Mouse (Mus musculus) layer of hippocampus, adult 11-12 months (tissue): ENCODE measurements at regions not wholly inside any gene's neighbourhood (a gene's known extent, or its start where the extent isn't known, plus 50 kb on each side); places are given as distances from the start of the nearest gene placed in this dataset.

ENCODE experiments used
- DNase-seq: peaks from one replicate; pipeline ENCODE4 v3.0.0; 2022; ENCODE audit warnings: low spot score

GRCm38 (mm10) chr6:102977122-102977521, 404.2 kb upstream of the Cntn3 start:
- no peak for DNase-seq

- no peak for DNase-seq
Observed at GRCm38 (mm10) chr6:103023326-103023725, 450.4 kb upstream of the Cntn3 start.

- DNase-seq, result peak; percentile 6
Observed at GRCm38 (mm10) chr6:103024006-103024405, 451.1 kb upstream of the Cntn3 start.

- peak; percentile 18 for DNase-seq
Observed at GRCm38 (mm10) chr6:103028150-103028549, 455.2 kb upstream of the Cntn3 start.

GRCm38 (mm10) chr6:103033418-103033817, 460.5 kb upstream of the Cntn3 start:
- no peak for DNase-seq

DNA sequence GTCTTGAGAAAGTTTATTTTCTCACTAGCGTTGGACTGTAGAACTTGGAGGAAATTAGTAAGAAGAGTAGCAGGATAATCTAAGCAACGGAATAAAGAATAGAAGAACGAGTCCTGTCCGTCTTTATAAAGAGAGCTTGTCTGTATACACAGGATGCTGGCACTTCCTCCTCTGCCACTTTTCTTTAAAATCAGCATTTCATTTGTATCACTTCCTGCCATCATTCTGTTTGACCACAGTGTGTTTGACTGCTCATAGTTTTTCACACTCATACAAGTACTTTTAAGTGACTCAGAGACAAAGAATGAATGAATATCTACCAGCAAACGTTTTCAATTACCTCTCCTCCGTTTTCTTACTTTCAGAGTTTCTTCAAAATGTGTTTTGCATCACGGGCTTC, 461.0 kb upstream of the Cntn3 start:
- no peak for DNase-seq

DNA sequence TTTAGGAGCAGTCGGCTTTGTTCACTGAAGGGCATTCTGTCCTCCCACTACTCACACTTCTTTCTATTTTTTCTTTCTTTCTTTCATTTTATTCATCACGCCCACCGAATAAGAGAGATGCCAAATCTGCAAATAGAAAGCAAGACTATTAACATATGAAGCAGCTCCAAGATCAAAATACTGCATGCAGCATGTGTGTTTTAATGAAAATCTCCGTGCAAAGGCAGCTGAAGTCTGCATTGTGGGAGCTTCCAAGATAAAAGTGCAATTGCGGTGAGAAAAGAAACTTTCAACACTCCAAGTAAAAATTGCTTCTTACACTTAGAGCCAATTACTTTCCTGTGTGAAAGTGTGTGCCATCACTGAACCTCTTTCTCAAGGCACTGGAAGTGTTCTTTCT, 449.8 kb upstream of the Chl1 start:
- DNase-seq, result peak; percentile 12

DNA sequence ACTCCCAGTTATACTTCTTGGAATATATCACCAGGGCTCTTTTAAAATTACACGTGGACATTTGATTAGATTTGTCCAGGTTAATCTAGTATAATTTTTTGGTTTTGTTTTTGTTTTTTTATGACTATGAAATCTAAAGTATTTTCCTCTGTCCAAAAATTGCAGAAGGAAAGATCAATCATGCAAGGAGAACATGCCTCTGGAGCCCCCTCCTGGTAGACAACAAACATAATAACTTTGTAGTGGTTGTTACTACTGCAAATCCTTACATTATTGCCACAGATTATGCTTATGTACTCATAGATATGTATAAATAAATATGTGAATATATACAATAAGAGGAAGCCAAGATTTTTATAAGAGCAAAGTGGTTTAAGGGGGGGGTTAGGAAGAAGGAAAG, 404.2 kb upstream of the Chl1 start:
- DNase-seq, result no peak

- DNase-seq, result no peak
Observed at GRCm38 (mm10) chr6:103119537-103119936, 390.8 kb upstream of the Chl1 start.

DNA sequence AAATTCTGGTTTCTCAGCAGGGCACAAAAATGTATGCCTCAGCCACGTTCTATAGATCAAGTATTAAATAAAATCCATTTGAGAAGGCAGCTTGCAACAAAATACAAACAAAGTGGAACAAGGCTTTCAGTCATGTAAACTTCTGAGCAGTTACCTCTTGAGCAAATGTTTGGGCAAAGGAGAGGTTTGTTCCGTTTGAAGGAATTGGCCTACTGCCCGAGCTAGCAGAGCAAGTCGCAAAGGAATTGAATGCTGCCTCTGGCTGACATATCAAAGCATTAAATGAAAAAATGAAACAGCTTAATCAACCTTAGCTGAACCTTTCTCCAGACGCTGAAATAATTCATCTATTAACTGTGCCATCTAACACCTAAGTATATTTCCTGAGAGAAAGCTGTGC, 369.5 kb upstream of the Chl1 start:
- no peak for DNase-seq

- DNase-seq, result no peak
Observed at GRCm38 (mm10) chr6:103177851-103178250, 332.5 kb upstream of the Chl1 start.

GRCm38 (mm10) chr6:103183355-103183754, 327.0 kb upstream of the Chl1 start:
- DNase-seq, result no peak

DNA sequence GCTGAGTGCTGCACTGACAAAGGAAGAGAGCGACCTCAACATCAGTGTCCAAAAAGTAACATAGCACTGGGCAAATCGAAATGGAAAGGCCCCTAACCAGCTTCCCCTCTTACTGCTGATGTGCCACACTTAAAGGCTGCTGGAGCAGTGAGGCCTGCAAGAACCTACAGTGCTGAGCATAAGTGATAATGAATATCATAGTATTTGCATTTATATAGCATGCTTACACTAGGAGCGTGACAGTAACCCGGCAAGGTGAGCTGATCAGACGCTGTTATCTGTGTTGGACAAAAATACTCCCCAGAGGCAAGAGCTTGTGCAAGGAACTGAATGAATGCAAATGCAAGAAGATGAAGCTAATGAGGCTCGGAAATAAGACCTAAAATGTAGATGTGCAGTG, 313.5 kb upstream of the Chl1 start:
- DNase-seq, result no peak

DNA sequence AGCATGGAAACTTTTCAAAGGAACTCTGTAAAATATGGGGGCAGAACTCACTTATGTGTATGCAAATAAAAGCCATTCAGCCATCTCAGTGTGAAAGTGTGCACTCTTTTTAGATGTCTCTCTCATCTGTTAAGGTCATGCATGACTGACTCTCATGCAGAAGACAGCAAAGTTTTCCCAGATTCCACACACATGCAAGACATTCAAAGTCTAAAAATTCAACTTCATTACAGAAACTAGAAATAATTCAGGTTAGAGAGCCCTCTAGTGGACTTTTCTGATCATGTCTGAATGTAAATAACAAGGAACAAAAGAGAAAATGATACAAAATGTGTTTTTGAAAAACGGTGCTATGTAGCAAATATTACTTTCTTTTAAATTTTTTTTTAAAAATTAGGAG, 308.8 kb upstream of the Chl1 start:
- DNase-seq, result no peak

GRCm38 (mm10) chr6:103209202-103209601, 301.2 kb upstream of the Chl1 start:
- no peak for DNase-seq

GRCm38 (mm10) chr6:103213160-103213559, 297.2 kb upstream of the Chl1 start:
- DNase-seq, result no peak

DNA sequence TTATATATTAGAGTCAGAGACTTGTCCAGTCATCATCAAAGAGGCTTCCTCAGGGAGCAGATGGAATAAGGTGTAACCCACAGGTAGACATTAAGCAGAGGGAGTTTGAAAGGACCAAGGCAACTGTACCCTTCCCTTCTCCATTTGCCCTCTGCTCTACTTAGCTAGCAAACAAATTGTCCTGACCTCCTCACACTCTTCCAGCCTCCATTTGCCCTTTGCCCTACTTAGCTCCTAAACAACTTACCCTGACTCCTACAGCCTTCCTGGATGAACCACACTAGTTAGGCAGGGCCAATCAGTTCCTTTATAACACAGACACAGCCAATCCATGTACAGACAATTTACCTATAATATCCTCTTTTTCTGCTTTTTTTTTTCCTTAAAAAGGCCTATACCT, 273.5 kb upstream of the Chl1 start:
- no peak for DNase-seq

- no peak for DNase-seq
Observed at GRCm38 (mm10) chr6:103268984-103269383, 241.4 kb upstream of the Chl1 start.

DNA sequence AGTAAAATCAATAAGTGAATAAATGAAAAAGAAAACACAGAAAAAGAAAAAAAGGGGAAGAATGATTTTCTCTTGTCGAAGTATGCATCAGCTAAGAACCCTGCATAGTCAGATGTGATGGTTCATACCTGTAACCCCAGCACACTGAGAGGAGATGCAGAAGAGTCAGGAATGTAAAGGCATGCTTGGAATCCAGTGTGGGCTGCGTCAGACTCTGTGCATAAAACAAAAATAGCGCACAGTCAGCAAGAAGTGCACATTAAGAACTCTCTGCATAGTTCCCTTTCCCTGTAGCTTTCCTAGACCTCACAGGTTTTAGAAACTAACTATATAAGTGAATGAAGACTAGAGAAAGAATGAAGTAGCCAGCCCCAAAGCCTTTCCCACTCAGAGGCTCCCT, 238.2 kb upstream of the Chl1 start:
- DNase-seq, result no peak

- DNase-seq, result no peak
Observed at GRCm38 (mm10) chr6:103275071-103275470, 235.3 kb upstream of the Chl1 start.

DNA sequence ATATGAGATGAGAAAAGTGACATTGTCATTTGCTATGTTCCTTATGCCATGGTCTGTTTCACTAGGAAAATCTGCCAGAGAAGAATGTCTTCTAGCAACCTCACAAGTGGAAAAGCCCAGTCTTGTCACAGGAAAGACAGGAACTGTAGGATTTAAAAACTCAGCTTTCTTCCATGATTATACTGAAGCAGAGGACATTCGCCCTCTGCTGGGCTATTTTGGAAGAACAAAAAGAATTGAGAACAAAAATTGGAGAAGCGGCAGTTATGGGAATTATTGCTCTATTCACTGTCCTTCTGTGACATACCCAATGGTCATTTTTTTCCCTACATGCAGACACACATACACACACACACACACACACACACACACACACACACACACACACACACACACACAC, 234.9 kb upstream of the Chl1 start:
- DNase-seq, result peak; percentile 34

DNA sequence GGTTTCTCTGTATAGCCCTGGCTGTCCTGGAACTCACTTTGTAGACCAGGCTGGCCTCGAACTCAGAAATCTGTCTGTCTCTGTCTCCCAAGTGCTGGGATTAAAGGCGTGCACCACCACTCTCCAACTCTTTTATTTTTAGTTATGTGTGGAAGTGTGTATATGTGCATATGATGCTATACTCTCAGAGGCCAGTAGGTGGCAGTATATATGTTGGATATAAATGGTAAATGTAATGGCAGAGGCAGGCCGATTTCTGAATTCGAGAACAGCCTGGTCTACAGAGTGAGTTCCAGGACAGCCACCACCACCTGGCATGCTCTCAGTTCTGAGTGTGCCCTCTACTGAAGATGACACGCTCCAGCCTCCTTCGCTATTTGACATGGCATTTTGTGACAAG, 214.4 kb upstream of the Chl1 start:
- no peak for DNase-seq

- no peak for DNase-seq
Observed at GRCm38 (mm10) chr6:103306420-103307249, 203.8 kb upstream of the Chl1 start.

GRCm38 (mm10) chr6:103307250-103307580, 203.2 kb upstream of the Chl1 start:
- no peak for DNase-seq
